Mouse (Mus musculus) limb, embryonic 15.5 days (tissue): ENCODE results near the gene Klhdc1. TPM values are rescaled to one million over a fixed set of nuclear protein-coding genes. Genes with fewer than 3 reads are reported as not detected.

Experiments used
- ATAC-seq: fragments of 200-750 bp; cut with Nextera tagmentation; 2 replicates; pipeline ENCODE4 v1.8.0; 2017; ENCODE audit warnings: low read depth, moderate TSS enrichment; ENCODE audit not compliant: insufficient number of reproducible peaks, low FRiP score, low TSS enrichment
- H3K27ac ChIP-seq: fragments of 300-500 bp; sonication (generic); 2 replicates; pipeline ENCODE4 v1.5.1; 2015; ENCODE audit warnings: moderate library complexity, mild to moderate bottlenecking, inconsistent platforms
- H3K27me3 ChIP-seq: fragments of 300-500 bp; sonication (generic); 2 replicates; pipeline ENCODE4 v1.6.1; 2015; ENCODE audit warnings: inconsistent platforms
- H3K36me3 ChIP-seq: fragments of 300-500 bp; sonication (generic); 2 replicates; pipeline ENCODE4 v1.6.1; 2015; ENCODE audit warnings: inconsistent platforms
- H3K4me1 ChIP-seq: fragments of 300-500 bp; sonication (generic); 2 replicates; pipeline ENCODE4 v1.6.1; 2015; ENCODE audit warnings: inconsistent platforms
- H3K4me2 ChIP-seq: fragments of 300-500 bp; sonication (generic); 2 replicates; pipeline ENCODE4 v1.6.1; 2015; ENCODE audit warnings: mild to moderate bottlenecking, inconsistent platforms
- H3K4me3 ChIP-seq: fragments of 300-500 bp; sonication (generic); 2 replicates; pipeline ENCODE4 v1.5.1; 2015; ENCODE audit warnings: mild to moderate bottlenecking, inconsistent platforms
- H3K9ac ChIP-seq: fragments of 300-500 bp; sonication (generic); 2 replicates; pipeline ENCODE4 v1.6.1; 2015; ENCODE audit warnings: inconsistent platforms
- H3K9me3 ChIP-seq: fragments of 300-500 bp; sonication (generic); 2 replicates; pipeline ENCODE4 v1.6.1; 2016; ENCODE audit warnings: inconsistent platforms
- WGBS: fragments of 180-500 bp; shearing (Covaris S2); methylation state at CpG from one replicate; pipeline ENCODE4 v1.1.7; 2015; 5-methylcytosine and 5-hydroxymethylcytosine counted together
- polyA plus RNA-seq: library from polyadenylated mRNA; unstranded; fragments of >200 nt; fragmentation: Nextera tagmentation; extraction: Ambion mirVana; gene quantifications from 2 replicates; pipeline ENCODE4 v1.2.1, GENCODE M21; 2015

Klhdc1 gene
- polyA plus RNA-seq, 1 experiment from 2014 or later: 10.6 TPM

DNA sequence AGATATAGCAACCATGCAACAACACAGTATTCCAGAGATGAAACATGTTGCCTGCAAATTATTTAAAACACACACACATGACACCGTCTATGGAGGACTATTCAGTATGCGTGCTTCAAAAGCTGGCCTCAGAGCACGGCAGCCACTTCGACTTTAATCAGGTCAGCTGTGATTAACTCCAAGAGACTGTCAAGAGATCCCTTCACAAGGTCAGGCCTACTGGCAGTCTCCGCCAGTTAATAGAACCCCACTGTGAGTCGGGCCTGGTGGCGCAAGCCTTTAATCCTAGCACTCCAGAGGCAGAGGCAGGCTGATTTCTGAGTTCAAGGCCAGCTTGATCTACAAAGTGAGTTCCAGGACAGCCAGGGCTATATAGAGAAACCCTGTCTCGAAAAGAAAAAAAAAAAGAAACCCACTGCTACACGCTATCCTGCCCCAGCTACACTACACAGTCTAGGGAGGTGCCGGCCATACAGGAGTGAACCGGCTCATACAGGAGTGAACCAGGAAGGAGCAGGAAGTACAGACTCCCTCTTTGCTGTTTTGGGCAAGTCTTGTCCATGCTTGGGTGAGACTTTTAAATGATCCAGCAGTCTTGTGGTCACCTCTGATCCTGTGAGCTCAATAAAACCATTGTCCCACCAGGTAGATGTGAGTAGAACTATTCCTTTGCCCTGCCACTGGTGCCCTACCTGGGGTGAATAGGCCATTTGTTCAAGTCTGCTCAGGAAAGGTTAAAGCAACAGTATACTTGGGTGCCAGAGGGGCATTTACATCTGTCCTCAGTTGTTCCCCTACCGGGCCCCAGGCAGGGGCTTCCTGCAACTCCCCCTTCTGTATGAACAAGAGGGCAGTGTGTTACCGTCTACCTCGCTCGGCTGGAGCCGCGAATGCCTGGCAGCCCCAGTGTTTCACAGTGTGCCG lies 30.7 kb upstream of the Klhdc1 start:
- Histone ChIP-seq H3K9ac (no peak overlapping the region), H3K27me3 (no peaks in the 10 kb centered on the region), H3K4me1 (no peaks in the 10 kb centered on the region), H3K4me2 (no peak overlapping the region), H3K9me3 (no peaks in the 10 kb centered on the region), H3K4me3 (no peak overlapping the region), H3K36me3 (peaks cover 70% of the 10 kb centered on the region), H3K27ac (peak overlapping the region; percentile 69)
- WGBS: 80% methylated on average over 18 of the region's 18 CpGs
- ATAC-seq: peak; percentile 82

DNA sequence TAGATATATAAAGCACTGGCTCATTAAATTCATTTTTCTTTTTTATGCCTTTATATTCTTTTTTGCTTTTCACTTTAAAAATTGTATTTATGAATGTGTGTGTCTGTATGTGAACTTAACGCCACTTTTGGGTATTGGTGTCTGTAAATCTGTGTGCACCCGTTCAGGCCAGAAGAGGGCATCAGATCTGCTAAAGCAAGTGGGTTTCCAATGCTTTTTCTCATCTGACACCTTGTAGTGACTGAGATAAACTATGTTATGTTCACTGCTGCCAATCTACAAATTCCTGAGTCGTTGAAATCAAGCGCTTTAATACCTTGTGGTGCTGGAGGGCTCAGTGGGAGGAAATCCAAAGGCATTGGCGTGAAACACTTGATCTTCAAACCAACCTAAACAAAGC lies 29.9 kb upstream of the Klhdc1 start:
- no peaks in the 10 kb centered on the region for H3K27me3 ChIP-seq
- WGBS: 68% methylated on average over 5 of the region's 5 CpGs
- H3K27ac ChIP-seq: no peak overlapping the region
- no peaks in the 10 kb centered on the region for H3K4me1 ChIP-seq
- no peaks in the 10 kb centered on the region for H3K9me3 ChIP-seq
- H3K4me2 ChIP-seq: no peak overlapping the region
- peaks cover 75% of the 10 kb centered on the region for H3K36me3 ChIP-seq
- no peak overlapping the region for H3K9ac ChIP-seq
- no peak for ATAC-seq
- H3K4me3 ChIP-seq: no peak overlapping the region

- H3K27ac ChIP-seq: no peak overlapping the region
- no peaks in the 10 kb centered on the region for H3K9me3 ChIP-seq
- H3K27me3 ChIP-seq: no peaks in the 10 kb centered on the region
- 90% methylated on average over 13 of the region's 13 CpGs for WGBS
- ATAC-seq: no peak
- peaks cover 79% of the 10 kb centered on the region for H3K36me3 ChIP-seq
- H3K4me2 ChIP-seq: no peak overlapping the region
- no peak overlapping the region for H3K4me3 ChIP-seq
- no peaks in the 10 kb centered on the region for H3K4me1 ChIP-seq
- H3K9ac ChIP-seq: no peak overlapping the region
These were observed 27.7 kb upstream of the Klhdc1 start for GRCm38 (mm10) chr12:69213186-69213777.

- 91% methylated on average over 7 of the region's 7 CpGs for WGBS
- Histone ChIP-seq H3K36me3 (peaks cover 83% of the 10 kb centered on the region), H3K27ac (peak overlapping the region; percentile 27; the same call in 1 of the 2 replicates), H3K9ac (no peak overlapping the region), H3K4me1 (no peaks in the 10 kb centered on the region), H3K4me3 (no peak overlapping the region), H3K4me2 (no peak overlapping the region), H3K27me3 (no peaks in the 10 kb centered on the region), H3K9me3 (no peaks in the 10 kb centered on the region)
- ATAC-seq: no peak
These were observed 26.6 kb upstream of the Klhdc1 start for GRCm38 (mm10) chr12:69214393-69214792.

DNA sequence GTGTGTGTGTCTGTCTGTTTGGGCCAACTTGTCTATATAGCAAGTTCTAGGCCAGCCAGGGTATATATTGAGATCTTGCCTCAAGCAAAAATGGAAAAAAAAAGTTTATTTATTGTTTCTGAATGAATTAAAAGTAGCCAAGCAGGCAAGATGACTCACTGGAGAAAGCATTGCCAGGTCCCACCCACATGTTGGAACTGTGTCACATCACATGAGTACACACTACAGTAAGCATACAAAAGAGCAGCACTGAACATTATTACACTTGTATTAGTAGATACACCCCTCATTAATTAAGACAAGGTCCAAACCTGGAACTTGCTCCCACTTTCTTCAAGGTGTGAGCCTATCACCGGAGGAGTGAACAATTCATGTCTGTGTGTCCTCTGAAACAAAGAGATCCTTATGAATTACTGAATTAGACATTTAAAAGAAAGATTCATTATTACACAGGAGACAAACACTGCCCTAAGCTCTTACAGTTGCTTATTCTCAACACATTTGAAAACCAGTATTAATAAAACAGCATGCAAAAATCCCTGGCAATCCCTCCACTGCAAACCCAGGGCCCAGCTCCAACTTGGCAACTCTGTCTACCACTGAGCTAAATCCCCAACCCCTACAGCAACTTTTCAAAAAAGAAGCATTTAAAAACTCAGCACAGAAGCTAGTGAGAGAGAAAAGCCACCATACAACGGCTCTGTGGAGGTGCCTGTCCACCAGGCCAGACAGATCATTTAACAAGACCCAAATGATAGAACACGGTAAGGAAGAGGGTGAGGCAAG lies 25.8 kb upstream of the Klhdc1 start:
- ATAC-seq: no peak
- Histone ChIP-seq H3K9me3 (no peaks in the 10 kb centered on the region), H3K4me2 (no peak overlapping the region), H3K27me3 (no peaks in the 10 kb centered on the region), H3K36me3 (peaks cover 82% of the 10 kb centered on the region), H3K4me1 (no peaks in the 10 kb centered on the region), H3K4me3 (no peak overlapping the region), H3K9ac (no peak overlapping the region), H3K27ac (peak overlapping the region; percentile 43)
- 70% methylated on average over 3 of the region's 3 CpGs for WGBS

DNA sequence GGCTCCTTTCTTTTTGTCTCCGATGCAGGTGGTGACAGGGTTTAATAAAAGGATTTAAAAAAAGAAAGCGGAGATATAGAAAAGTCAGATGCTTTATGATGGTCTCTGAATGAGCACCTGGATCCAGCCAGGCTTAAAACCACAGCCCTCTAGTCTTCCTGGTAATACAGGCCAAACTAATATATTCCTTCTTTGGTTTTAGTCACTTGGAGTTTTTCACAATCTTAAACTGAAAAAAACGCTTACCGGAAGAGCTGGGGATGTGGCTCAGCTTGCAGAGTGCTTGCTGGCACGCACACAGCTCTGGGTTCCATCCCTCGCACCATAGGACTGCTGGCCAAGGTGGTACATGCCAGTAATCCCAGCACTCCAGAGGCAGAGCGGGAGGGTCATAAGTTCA lies 24.4 kb upstream of the Klhdc1 start:
- Histone ChIP-seq H3K27me3 (no peaks in the 10 kb centered on the region), H3K27ac (no peak overlapping the region), H3K36me3 (peaks cover 86% of the 10 kb centered on the region), H3K9me3 (no peaks in the 10 kb centered on the region), H3K9ac (no peak overlapping the region), H3K4me2 (no peak overlapping the region), H3K4me3 (no peak overlapping the region), H3K4me1 (no peaks in the 10 kb centered on the region)
- WGBS: 95% methylated on average over 7 of the region's 7 CpGs
- ATAC-seq: no peak

DNA sequence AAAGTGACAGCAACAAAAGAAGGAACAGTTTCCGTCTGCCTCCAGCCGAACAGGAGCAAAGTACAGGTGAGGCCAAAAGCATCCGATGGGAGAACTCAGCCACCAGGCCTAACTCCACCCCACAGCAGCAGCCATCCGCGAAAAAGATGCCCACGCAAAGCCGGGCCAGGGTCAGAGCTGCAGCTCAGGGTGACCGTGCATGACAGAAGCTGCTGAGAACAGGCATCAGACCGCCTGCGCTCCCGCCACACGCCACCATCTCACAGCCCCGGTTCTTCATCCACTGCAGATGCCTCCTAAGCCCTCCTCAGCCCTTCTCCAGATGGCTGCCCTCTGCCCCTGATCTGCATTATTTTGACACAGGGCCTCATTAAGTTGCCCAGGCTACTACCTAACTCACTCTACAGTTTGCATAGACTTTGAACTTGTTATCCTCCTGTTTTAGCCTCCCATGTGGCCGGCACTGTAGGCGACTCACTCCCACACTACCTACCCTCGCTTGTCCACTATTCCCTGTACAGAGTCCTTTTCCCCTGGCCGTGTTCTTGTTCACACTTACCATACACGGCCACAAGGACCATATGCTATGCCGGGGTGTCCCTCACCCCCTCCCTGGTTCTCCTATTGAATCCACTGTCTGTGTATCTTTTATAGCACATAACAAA lies 20.2 kb upstream of the Klhdc1 start:
- Histone ChIP-seq H3K9me3 (no peaks in the 10 kb centered on the region), H3K4me3 (no peak overlapping the region), H3K4me2 (no peak overlapping the region), H3K4me1 (no peaks in the 10 kb centered on the region), H3K27ac (no peak overlapping the region), H3K27me3 (no peaks in the 10 kb centered on the region), H3K36me3 (peaks cover 65% of the 10 kb centered on the region), H3K9ac (no peak overlapping the region)
- WGBS: 88% methylated on average over 19 of the region's 19 CpGs
- ATAC-seq: no peak

DNA sequence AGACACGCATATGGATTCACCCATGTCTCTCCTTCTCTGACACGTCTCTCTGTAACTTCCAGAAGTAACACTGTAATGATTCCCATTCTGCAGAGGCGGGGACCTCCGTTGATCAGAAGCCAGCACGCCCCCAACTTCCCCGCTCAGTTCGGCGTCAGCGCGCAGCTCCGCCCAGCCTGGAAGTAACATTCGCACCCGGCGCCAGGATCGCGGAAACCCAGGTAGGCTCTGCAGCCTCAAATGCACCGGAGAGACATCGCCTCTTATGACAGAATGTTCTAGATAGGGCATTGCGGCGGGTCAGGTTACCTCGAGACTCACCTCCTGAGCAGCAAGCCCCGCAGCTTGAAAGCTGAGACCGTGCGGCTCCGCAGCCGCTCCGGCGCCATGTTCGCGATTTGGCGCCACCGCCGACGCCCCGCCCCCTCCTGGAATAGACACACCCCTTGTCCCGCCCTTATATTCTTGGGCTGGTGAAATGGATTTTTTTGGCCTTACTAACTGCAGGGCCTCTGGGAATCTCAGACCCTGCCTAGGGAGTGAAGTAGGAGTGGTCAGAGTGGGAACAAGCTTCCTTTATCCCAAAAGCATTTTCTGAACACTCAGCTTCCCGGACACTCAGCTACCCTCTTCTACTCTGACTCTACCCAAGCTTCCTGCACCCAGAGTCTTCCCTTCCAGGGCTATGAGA lies 13.1 kb upstream of the Klhdc1 start, which contains the start of gene Pole2:
Gene Pole2, minus strand, starts transcription at position 420 of the 691 bp plus-strand sequence.
- H3K27me3 ChIP-seq: no peaks in the 10 kb centered on the region
- peak within 1 kb of the TSS; percentile 71 for H3K4me3 ChIP-seq
- peaks cover 13% of the 10 kb centered on the region for H3K36me3 ChIP-seq
- no peaks in the 10 kb centered on the region for H3K9me3 ChIP-seq
- peak; percentile 95 for ATAC-seq
- H3K9ac ChIP-seq: peak within 1 kb of the TSS; percentile 41; the same call in 1 of the 2 replicates
- under 1% methylated on average over 37 of the region's 37 CpGs for WGBS
- H3K4me1 ChIP-seq: peaks cover 5% of the 10 kb centered on the region; the same call in 1 of the 2 replicates
- H3K27ac ChIP-seq: peak within 1 kb of the TSS; percentile 93
- H3K4me2 ChIP-seq: peak within 1 kb of the TSS; percentile 45

DNA sequence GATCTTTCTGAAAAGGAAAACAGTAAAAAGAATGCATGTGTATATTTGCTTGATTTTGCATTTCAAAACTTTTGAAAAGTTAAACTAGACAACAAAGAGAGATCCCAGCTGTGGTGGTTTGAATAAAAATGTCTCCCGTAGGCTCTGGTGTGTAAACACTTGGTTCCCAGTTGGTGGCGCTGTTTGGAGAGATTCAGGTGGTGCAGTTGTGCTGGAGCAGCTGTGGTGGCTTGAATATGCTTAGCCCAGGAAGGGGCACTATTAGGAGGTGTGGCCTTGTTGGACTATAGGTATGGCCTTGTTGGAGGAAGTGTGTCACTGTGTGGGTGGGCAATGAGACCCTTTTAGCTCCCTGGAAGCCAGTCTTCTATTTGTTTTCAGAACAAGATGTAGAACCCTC lies 11.7 kb upstream of the Klhdc1 start:
- peaks cover 8% of the 10 kb centered on the region for H3K36me3 ChIP-seq
- no peak overlapping the region for H3K27ac ChIP-seq
- no peaks in the 10 kb centered on the region for H3K27me3 ChIP-seq
- no peak overlapping the region for H3K4me2 ChIP-seq
- no peak for ATAC-seq
- H3K4me1 ChIP-seq: peaks cover 5% of the 10 kb centered on the region; the same call in 1 of the 2 replicates
- no peak overlapping the region for H3K9ac ChIP-seq
- no peak overlapping the region for H3K4me3 ChIP-seq
- 73% methylated on average over 2 of the region's 2 CpGs for WGBS
- H3K9me3 ChIP-seq: no peaks in the 10 kb centered on the region

- no peak for ATAC-seq
- no peaks in the 10 kb centered on the region for H3K27me3 ChIP-seq
- no peak overlapping the region for H3K27ac ChIP-seq
- no peak overlapping the region for H3K9ac ChIP-seq
- H3K4me2 ChIP-seq: no peak overlapping the region
- no peaks in the 10 kb centered on the region; the same call in 1 of the 2 replicates for H3K4me1 ChIP-seq
- no peaks in the 10 kb centered on the region for H3K9me3 ChIP-seq
- H3K4me3 ChIP-seq: no peak overlapping the region
- 87% methylated on average over 6 of the region's 6 CpGs for WGBS
- no peaks in the 10 kb centered on the region for H3K36me3 ChIP-seq
These were observed 5.2 kb upstream of the Klhdc1 start for GRCm38 (mm10) chr12:69235782-69236181.

- WGBS: 41% methylated on average over 3 of the region's 3 CpGs
- H3K4me3 ChIP-seq: no peak overlapping the region
- no peak overlapping the region for H3K9ac ChIP-seq
- H3K27me3 ChIP-seq: no peaks in the 10 kb centered on the region
- H3K27ac ChIP-seq: no peak overlapping the region
- H3K36me3 ChIP-seq: no peaks in the 10 kb centered on the region
- H3K4me1 ChIP-seq: no peaks in the 10 kb centered on the region; the same call in 1 of the 2 replicates
- no peaks in the 10 kb centered on the region for H3K9me3 ChIP-seq
- H3K4me2 ChIP-seq: no peak overlapping the region
- no peak for ATAC-seq
These were observed 2.7 kb upstream of the Klhdc1 start for GRCm38 (mm10) chr12:69238284-69238683.
